Mouse (Mus musculus) stomach, postnatal 0 days (tissue): ENCODE measurements around the gene Crybg1.

Experiments
- CTCF ChIP-seq: IDR thresholded peaks from 2 replicates; pipeline ENCODE4 v1.5.1; 2016; ENCODE audit warnings: antibody characterized with exemption, low read depth, mild to moderate bottlenecking, moderate library complexity
- EP300 ChIP-seq: optimal IDR thresholded peaks from 2 replicates; pipeline ENCODE3; 2016; ENCODE audit warnings: antibody characterized with exemption

DNA sequence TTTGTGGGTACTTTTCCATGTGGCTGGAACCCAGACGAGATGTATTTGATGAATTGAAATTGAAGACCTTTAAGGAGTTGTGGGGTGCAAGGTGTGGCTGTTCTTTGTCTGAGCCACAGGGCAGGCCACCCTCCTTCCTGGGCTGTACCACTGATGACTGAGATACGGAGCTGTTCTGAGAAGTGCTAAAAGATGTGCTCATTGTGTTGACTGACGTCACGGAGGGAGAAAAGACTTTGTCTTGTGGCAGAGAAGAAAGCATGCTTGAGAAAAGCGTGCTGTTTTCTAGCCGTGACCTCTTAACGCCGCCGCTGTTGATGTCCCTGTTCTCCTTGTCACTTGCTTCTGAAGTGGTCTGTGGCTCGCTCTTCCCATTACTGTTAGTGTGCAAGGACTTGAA, 151.4 kb downstream of the Crybg1 start:
- no peak for TF ChIP-seq CTCF
- no peak for TF ChIP-seq EP300
